Mouse (Mus musculus): ENCODE data around the gene Syce1.
"Not testable (repeated sequence)": the region's sequence is repeated elsewhere in the genome, so short reads cannot be mapped to it uniquely, and the experiment has no call there.

Gene Syce1

GRCm38 (mm10) chr7:140765888-140766739 lies 21.5 kb downstream of the Syce1 start:
- DNase-seq (ENCODE audit: low spot score), result no peak

DNA sequence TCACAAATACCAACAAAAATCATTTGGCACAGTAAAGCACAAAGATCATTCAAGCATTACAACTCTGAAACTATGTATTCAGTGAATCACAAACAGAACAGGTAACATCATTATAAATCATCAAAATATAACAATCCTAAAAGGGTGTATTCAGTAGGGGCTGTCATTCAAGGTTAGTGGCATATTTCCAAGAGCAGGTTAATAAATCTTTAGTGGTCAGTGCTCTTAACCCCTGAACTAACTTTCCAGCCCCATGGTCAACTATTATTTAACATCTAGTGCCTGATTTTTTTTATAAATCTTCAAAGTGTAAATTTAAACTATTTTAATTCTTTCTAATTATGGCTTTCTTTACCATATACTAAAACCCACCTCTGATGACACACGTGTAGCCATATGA lies 22.3 kb downstream of the Syce1 start:
- not testable (repeated sequence) for DNase-seq (ENCODE audit: low spot score)

- DNase-seq (ENCODE audit: low spot score), result no peak
Measured at GRCm38 (mm10) chr7:140763447-140764020, 24.1 kb downstream of the Syce1 start, which contains the start of gene Cyp2e1. Gene Cyp2e1 (plus strand): TSS chr7:140763739.

- no peak for DNase-seq (ENCODE audit: low spot score)
Measured at GRCm38 (mm10) chr7:140760647-140761046, 27.0 kb downstream of the Syce1 start.

DNA sequence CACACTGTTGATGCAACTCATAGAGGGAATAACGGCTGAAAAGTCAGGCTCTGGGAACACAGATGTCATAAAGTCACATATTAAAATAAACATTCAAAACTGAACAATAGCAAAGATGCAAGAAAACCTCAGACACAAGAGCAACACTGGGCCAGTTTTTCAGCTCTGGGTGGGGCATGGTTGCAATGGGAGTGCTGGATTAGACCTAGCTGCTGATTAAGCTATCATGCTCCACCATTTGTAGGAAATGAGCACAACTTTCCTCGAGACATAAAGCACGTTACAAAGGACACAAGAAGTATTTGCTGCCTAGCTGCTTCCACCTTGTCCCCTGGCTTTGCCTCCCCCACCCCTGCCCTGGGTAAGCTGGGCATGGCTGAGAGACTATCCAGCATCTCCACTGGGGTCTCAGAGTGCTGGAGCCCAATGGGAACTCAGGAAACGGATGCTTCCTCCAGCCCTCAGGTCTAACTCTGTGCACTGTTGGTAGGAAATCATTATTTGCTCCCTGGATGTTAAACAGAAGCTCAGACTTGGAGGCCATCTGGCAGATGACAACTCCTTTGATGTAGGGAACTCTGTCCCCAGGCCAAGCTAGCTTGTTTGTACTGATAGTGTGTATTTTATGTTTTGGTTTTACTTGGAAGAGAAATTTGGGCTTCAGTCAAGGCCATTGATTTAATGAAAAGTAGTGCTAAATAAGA lies 31.3 kb downstream of the Syce1 start:
- no peak for DNase-seq (ENCODE audit: low spot score)

- no peak for DNase-seq (ENCODE audit: low spot score)
Measured at GRCm38 (mm10) chr7:140754556-140754955, 33.1 kb downstream of the Syce1 start.

DNA sequence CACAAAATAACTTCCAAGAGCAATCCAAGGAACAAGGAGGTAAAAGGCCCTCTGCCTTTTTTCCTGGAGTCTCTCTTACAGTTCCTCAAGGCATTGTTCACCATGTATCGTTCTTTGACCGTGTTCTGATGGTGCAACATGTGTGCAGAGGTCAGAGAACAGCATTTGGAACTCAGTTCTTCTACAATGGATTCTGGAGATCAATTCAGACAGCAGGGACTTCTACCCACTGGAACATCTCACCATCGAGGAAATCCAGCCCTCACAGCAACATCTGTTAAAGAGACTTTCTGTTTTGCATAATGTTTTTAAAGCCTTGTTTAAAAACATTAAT lies 38.9 kb downstream of the Syce1 start:
- DNase-seq (ENCODE audit: low spot score), result no peak

DNA sequence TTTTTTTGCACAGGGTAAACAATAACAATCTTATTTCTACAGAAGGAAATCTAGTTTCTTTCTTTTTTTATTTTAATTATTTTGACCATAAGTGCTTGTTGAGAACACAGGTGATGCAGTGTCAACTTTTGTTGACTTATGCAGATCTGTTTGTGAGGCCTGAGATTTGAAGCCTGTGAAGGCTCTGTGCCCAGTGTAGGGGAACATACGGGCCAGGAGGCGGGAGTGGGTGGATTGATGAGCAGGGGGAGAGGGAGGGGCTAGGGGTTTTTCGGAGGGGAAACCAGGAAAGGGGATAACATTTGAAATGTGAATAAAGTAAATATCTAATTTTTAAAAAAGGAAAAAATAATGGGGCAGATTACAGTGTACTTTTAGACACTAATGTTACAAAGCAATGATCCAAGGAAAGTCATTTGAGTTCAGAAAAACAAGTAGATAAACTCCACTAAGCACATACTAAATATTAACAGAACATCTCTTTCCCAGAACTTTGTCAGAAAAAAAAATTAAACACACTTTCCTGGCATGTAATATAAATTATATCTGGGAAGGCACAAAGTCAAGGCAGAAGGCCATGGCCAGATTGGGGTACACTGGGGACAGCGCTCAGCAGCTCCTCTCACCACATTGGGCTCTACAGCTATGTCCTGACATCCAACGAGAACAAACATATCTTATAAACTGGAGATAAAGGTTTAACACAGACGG lies 39.4 kb downstream of the Syce1 start:
- DNase-seq (ENCODE audit: low spot score), result no peak

GRCm38 (mm10) chr7:140747402-140747801 lies 40.2 kb downstream of the Syce1 start:
- DNase-seq (ENCODE audit: low spot score), result no peak

DNA sequence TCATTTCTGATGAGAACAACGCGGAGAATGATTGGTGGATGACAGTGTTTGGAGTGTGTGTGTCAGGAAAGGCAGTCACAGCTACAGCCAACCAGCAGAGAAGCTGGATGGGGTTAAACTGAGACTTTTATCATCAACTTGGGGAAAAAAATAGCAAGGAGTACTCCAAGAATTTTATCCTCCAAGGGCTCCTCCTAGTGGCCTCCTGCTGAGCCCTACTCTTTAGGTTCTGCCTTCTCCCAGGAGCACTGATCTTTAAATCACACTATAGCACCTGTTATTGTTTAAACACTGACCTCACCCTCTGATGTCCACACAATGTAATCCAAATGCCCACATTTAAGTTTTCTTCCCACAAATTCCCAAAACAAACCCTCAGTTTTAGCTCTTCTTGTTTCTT lies 54.5 kb downstream of the Syce1 start:
- no peak for DNase-seq (ENCODE audit: low spot score)
